Mouse (Mus musculus) c-Kit-negative CD71-positive TER-119-positive erythroid progenitor cells, embryonic 14.5 days (primary cell): ENCODE results near the gene Csf3r.
"Not testable (repeated sequence)": the region's sequence is repeated elsewhere in the genome, so short reads cannot be mapped to it uniquely, and the experiment has no call there.

ENCODE experiments used
- DNase-seq: peaks from one replicate; pipeline ENCODE4 v3.0.0-alpha.2; 2013; ENCODE audit warnings: low read depth, low spot score

The Csf3r gene

GRCm38 (mm10) chr4:126024303-126024900 lies at the start of gene Csf3r:
Gene Csf3r (plus strand): TSS chr4:126024550.
- no peak for DNase-seq

GRCm38 (mm10) chr4:125977768-125978167 lies 46.6 kb upstream of the Csf3r start:
- DNase-seq, result no peak

- no peak for DNase-seq
These were observed 41.1 kb upstream of the Csf3r start for GRCm38 (mm10) chr4:125983279-125983678.

- DNase-seq, result not testable (repeated sequence)
These were observed 38.6 kb upstream of the Csf3r start for GRCm38 (mm10) chr4:125985703-125986102.

- no peak for DNase-seq
These were observed 37.3 kb upstream of the Csf3r start for GRCm38 (mm10) chr4:125987071-125987470.

GRCm38 (mm10) chr4:125989061-125989460 lies 35.3 kb upstream of the Csf3r start:
- no peak for DNase-seq

- peak; percentile 26 for DNase-seq
These were observed 34.2 kb upstream of the Csf3r start for GRCm38 (mm10) chr4:125990143-125990542.

GRCm38 (mm10) chr4:125992206-125992605 lies 32.1 kb upstream of the Csf3r start:
- DNase-seq, result no peak

- no peak for DNase-seq
These were observed 31.4 kb upstream of the Csf3r start for GRCm38 (mm10) chr4:125992906-125993305.

GRCm38 (mm10) chr4:125996576-125996975 lies 27.8 kb upstream of the Csf3r start:
- DNase-seq, result no peak

GRCm38 (mm10) chr4:125997826-125998225 lies 26.5 kb upstream of the Csf3r start:
- no peak for DNase-seq

- no peak for DNase-seq
These were observed 22.8 kb upstream of the Csf3r start for GRCm38 (mm10) chr4:126001311-126002199.

GRCm38 (mm10) chr4:126017676-126018332 lies 6.5 kb upstream of the Csf3r start:
- no peak for DNase-seq

- no peak for DNase-seq
These were observed 5.3 kb upstream of the Csf3r start for GRCm38 (mm10) chr4:126018966-126019538.

- no peak for DNase-seq
These were observed 1.5 kb downstream of the Csf3r start for GRCm38 (mm10) chr4:126025801-126026200.

- DNase-seq, result no peak
These were observed 3.6 kb downstream of the Csf3r start for GRCm38 (mm10) chr4:126027980-126028379.

- no peak for DNase-seq
These were observed 4.7 kb downstream of the Csf3r start for GRCm38 (mm10) chr4:126029042-126029441.

GRCm38 (mm10) chr4:126030705-126031104 lies 6.4 kb downstream of the Csf3r start:
- DNase-seq, result no peak

- DNase-seq, result no peak
These were observed 11.1 kb downstream of the Csf3r start for GRCm38 (mm10) chr4:126035413-126035812.

GRCm38 (mm10) chr4:126046851-126047585 lies 22.7 kb downstream of the Csf3r start, which contains the start of gene Mrps15:
Gene Mrps15 (plus strand): TSS chr4:126046925.
- DNase-seq, result peak; percentile 62

- no peak for DNase-seq
These were observed 27.3 kb downstream of the Csf3r start for GRCm38 (mm10) chr4:126051617-126052016.
